Mouse (Mus musculus): ENCODE measurements at regions not wholly inside any gene's neighbourhood (a gene's known extent, or its start where the extent isn't known, plus 50 kb on each side); places are given as distances from the start of the nearest gene placed in this dataset.

DNA sequence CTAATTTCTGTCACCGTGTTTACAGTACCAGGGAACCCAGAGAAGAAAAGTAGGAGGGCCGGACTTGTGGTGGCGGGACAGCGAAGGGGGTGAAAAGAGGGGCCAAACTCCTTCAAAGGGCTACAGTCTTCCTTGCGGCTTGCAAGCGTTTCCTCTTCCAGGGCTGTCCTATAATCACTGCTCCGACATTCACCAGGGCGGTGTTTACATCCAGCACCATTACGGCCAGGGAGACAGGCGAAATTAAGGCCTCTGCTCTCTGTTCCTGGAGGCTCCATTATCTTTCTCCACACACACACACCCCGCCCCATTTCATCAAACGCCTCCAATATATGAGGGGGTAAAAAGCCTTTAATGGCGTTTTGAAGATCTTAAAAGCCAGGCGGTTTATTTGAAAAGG lies 162.8 kb upstream of the Tbx3 start:
- Histone ChIP-seq H3K27me3 (ENCODE audit: control insufficient read depth, insufficient read depth, low read length, poor library complexity, severe bottlenecking) (no peaks in the 10 kb centered on the region), H3K4me1 (ENCODE audit: control insufficient read depth, insufficient read depth, low read length) (no peaks in the 10 kb centered on the region), H3K9me3 (replicated peaks; ENCODE audit: control insufficient read depth, insufficient read depth, low read length, poor library complexity, severe bottlenecking) (no peaks in the 10 kb centered on the region), H3K27ac (ENCODE audit: insufficient read depth, low read length) (no peak overlapping the region), H3K9ac (ENCODE audit: low read depth, poor library complexity, severe bottlenecking) (no peak overlapping the region), H3K4me3 (ENCODE audit: low read depth, low read length) (no peak overlapping the region), H3K36me3 (ENCODE audit: control insufficient read depth, insufficient read depth, low read length, poor library complexity, severe bottlenecking) (no peaks in the 10 kb centered on the region)
- no peak for TF ChIP-seq CTCF (IDR thresholded peaks at IDR 0.05; ENCODE audit: low read depth, low read length)
- no peak for TF ChIP-seq EP300 (IDR thresholded peaks at IDR 0.05; ENCODE audit: insufficient read depth, low read depth, low read length)
- TF ChIP-seq POLR2A (IDR thresholded peaks at IDR 0.05; ENCODE audit: insufficient read depth, low read length) = no peak

DNA sequence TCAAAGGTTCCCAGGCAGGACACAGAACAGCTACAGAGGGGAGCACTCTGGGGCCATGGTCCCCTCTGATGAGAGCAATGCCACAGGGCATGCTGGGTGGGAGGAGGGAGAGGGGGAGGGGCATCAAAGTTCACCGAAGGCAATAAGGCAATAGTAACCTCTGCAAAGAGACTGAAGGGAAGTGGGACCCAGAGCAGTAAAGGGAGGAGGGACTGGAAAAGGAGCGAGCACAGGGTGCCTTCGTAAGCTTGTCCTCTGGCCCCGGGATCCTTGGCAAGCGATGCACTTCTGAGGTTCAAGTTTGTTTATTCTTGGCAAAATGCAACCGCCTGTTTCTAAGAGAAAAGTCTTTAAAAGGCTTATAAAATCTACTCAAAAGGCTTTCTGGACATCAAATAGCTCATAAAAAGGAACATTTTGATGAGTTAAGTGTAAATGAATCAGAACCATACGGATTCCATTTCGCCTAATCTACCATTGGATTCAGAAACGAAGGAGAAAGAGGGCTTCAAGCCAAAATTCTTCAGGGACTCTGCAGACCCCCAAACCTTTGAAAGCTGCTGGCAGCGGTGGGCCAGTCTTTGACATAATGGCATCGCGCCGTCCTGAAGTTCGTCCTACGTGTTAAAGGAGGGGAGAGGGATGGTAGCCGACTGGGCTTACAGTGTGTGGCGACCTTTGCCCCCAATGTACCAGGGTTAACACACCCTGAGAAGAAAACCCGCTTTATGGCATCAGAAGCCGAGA lies 151.8 kb upstream of the Tbx3 start:
- no peak for TF ChIP-seq CTCF (IDR thresholded peaks at IDR 0.05; ENCODE audit: low read depth, low read length)
- Histone ChIP-seq H3K4me1 (ENCODE audit: control insufficient read depth, insufficient read depth, low read length) (no peaks in the 10 kb centered on the region), H3K9ac (ENCODE audit: low read depth, poor library complexity, severe bottlenecking) (no peak overlapping the region), H3K9me3 (replicated peaks; ENCODE audit: control insufficient read depth, insufficient read depth, low read length, poor library complexity, severe bottlenecking) (no peaks in the 10 kb centered on the region), H3K36me3 (ENCODE audit: control insufficient read depth, insufficient read depth, low read length, poor library complexity, severe bottlenecking) (no peaks in the 10 kb centered on the region), H3K27me3 (ENCODE audit: control insufficient read depth, insufficient read depth, low read length, poor library complexity, severe bottlenecking) (no peaks in the 10 kb centered on the region), H3K27ac (ENCODE audit: insufficient read depth, low read length) (no peak overlapping the region), H3K4me3 (ENCODE audit: low read depth, low read length) (no peak overlapping the region)

DNA sequence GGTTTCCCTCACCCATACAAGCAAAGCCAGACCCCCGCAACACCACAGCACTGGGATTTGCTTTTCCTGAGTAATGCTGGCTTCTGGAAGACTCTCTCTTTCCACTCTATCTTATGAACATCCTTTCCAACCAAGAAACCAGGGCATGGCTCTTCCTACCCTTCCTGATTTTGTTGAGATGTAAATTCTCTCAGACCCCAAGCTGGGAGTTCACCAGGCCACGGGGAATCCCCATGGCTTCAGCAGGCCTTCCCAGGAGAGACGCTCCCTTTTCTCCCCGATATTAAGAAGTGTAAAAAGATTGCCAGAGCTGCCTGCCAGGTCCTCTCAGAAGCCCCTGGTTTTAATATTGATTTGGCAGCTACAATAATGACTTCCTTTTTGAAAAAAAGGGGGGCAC lies 146.3 kb upstream of the Tbx3 start:
- H3K27me3 ChIP-seq (ENCODE audit: control insufficient read depth, insufficient read depth, low read length, poor library complexity, severe bottlenecking) = no peaks in the 10 kb centered on the region
- no peaks in the 10 kb centered on the region for H3K36me3 ChIP-seq (ENCODE audit: control insufficient read depth, insufficient read depth, low read length, poor library complexity, severe bottlenecking)
- no peak for TF ChIP-seq POLR2A (IDR thresholded peaks at IDR 0.05; ENCODE audit: insufficient read depth, low read length)
- no peaks in the 10 kb centered on the region for H3K4me1 ChIP-seq (ENCODE audit: control insufficient read depth, insufficient read depth, low read length)
- H3K9me3 ChIP-seq (replicated peaks; ENCODE audit: control insufficient read depth, insufficient read depth, low read length, poor library complexity, severe bottlenecking) = no peaks in the 10 kb centered on the region
- H3K27ac ChIP-seq (ENCODE audit: insufficient read depth, low read length) = no peak overlapping the region
- H3K9ac ChIP-seq (ENCODE audit: low read depth, poor library complexity, severe bottlenecking) = no peak overlapping the region
- H3K4me3 ChIP-seq (ENCODE audit: low read depth, low read length) = no peak overlapping the region

DNA sequence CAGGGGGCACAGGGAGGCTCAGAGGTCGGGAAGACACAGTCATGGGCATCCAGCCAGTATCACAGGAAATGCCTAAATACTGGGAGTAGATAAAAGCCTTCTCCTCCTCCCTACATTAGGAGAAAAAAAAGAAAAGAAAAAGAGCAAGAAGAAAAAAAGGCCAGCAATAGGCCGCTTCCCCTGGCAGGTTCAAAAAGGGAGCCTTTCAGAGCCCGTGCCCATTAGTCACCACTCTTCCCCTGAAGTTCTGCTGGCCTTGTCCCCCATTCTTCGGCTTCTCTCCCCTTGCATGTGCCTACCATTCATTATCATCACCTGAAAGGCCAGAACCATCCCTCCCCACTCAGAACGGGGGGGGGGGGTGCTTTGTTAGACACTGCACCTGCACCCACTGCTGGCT lies 144.5 kb upstream of the Tbx3 start:
- H3K27me3 ChIP-seq (ENCODE audit: control insufficient read depth, insufficient read depth, low read length, poor library complexity, severe bottlenecking) = no peaks in the 10 kb centered on the region
- no peak overlapping the region for H3K27ac ChIP-seq (ENCODE audit: insufficient read depth, low read length)
- TF ChIP-seq POLR2A (IDR thresholded peaks at IDR 0.05; ENCODE audit: insufficient read depth, low read length) (no peak), EP300 (IDR thresholded peaks at IDR 0.05; ENCODE audit: insufficient read depth, low read depth, low read length) (no peak), CTCF (IDR thresholded peaks at IDR 0.05; ENCODE audit: low read depth, low read length) (no peak)
- H3K4me3 ChIP-seq (ENCODE audit: low read depth, low read length) = no peak overlapping the region
- no peaks in the 10 kb centered on the region for H3K4me1 ChIP-seq (ENCODE audit: control insufficient read depth, insufficient read depth, low read length)
- H3K9ac ChIP-seq (ENCODE audit: low read depth, poor library complexity, severe bottlenecking) = no peak overlapping the region
- H3K9me3 ChIP-seq (replicated peaks; ENCODE audit: control insufficient read depth, insufficient read depth, low read length, poor library complexity, severe bottlenecking) = no peaks in the 10 kb centered on the region
- H3K36me3 ChIP-seq (ENCODE audit: control insufficient read depth, insufficient read depth, low read length, poor library complexity, severe bottlenecking) = no peaks in the 10 kb centered on the region

DNA sequence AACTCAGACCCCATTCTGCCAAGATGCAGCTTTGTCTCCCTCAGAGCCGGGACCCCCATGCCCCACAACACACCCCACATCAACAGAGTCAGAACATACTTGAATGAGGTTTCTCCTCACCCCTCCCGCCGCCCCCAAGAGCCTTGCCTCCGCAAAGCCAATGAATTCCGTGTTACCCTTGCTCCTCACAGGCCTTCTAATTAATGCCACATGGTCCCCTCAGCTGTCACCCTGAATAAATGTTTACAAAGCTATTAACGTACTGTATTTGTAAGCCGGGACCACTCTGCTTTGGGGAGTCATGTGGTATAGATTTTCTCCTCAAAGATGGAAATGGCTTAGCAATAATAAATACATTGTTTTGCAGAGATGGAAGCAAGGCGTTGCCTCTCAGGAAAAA lies 140.5 kb upstream of the Tbx3 start:
- Histone ChIP-seq H3K36me3 (ENCODE audit: control insufficient read depth, insufficient read depth, low read length, poor library complexity, severe bottlenecking) (no peaks in the 10 kb centered on the region), H3K4me1 (ENCODE audit: control insufficient read depth, insufficient read depth, low read length) (no peaks in the 10 kb centered on the region), H3K9ac (ENCODE audit: low read depth, poor library complexity, severe bottlenecking) (no peak overlapping the region), H3K9me3 (replicated peaks; ENCODE audit: control insufficient read depth, insufficient read depth, low read length, poor library complexity, severe bottlenecking) (no peaks in the 10 kb centered on the region), H3K4me3 (ENCODE audit: low read depth, low read length) (no peak overlapping the region), H3K27me3 (ENCODE audit: control insufficient read depth, insufficient read depth, low read length, poor library complexity, severe bottlenecking) (no peaks in the 10 kb centered on the region), H3K27ac (ENCODE audit: insufficient read depth, low read length) (no peak overlapping the region)
- TF ChIP-seq EP300 (IDR thresholded peaks at IDR 0.05; ENCODE audit: insufficient read depth, low read depth, low read length) (no peak), POLR2A (IDR thresholded peaks at IDR 0.05; ENCODE audit: insufficient read depth, low read length) (no peak), CTCF (IDR thresholded peaks at IDR 0.05; ENCODE audit: low read depth, low read length) (no peak)

DNA sequence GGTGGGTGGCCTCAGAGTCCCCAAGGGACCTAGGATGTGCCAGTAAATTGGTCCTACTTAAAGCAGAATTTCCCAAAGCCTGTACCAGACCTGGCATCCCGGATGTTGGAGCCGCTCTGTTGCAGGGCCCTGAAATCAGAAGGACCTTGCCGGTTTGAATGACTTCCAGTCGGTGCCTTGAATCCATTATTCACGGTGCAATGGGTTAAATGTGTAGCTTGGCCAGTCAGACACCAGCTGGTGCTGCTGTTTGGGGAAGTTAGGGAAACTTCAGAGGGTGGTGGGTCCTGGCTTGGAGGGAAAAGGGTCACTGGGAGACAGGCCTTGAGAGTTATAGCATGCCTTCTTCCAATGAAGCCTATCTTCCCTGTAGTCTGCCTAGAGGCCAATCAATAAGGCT lies 135.5 kb upstream of the Tbx3 start:
- Histone ChIP-seq H3K9ac (ENCODE audit: low read depth, poor library complexity, severe bottlenecking) (no peak overlapping the region), H3K4me3 (ENCODE audit: low read depth, low read length) (no peak overlapping the region), H3K4me1 (ENCODE audit: control insufficient read depth, insufficient read depth, low read length) (no peaks in the 10 kb centered on the region), H3K36me3 (ENCODE audit: control insufficient read depth, insufficient read depth, low read length, poor library complexity, severe bottlenecking) (no peaks in the 10 kb centered on the region), H3K27me3 (ENCODE audit: control insufficient read depth, insufficient read depth, low read length, poor library complexity, severe bottlenecking) (no peaks in the 10 kb centered on the region), H3K27ac (ENCODE audit: insufficient read depth, low read length) (no peak overlapping the region), H3K9me3 (replicated peaks; ENCODE audit: control insufficient read depth, insufficient read depth, low read length, poor library complexity, severe bottlenecking) (no peaks in the 10 kb centered on the region)
- TF ChIP-seq CTCF (IDR thresholded peaks at IDR 0.05; ENCODE audit: low read depth, low read length) = no peak
- no peak for TF ChIP-seq POLR2A (IDR thresholded peaks at IDR 0.05; ENCODE audit: insufficient read depth, low read length)
- TF ChIP-seq EP300 (IDR thresholded peaks at IDR 0.05; ENCODE audit: insufficient read depth, low read depth, low read length) = no peak

Data from ES-Bruce4 (cell line).